1 mouse cellular context compared by ENCODE assay signal in the genomic region with DNA sequence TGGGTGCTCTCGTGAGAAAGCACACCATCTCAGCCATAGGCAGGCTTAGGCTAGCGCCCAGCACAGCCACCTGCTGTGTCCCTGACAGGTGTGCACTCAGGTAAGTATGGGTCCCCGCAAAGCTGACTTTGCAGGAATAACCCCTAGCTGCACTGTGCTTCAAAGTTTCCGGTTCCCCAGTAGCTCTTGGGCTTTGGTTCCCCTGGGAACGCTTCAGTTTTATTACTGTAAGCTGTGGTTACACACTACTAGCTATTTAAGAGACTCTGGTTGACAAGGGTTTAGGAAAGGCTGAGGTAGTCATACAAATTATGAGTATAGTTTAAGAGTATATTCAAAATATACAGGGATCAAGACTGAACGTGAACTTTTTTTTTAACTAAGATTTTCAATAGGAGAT.
TF ChIP-seq lines count a peak whose summit lies in the region.

No protein-coding gene starts in this region.

TF ChIP-seq in CH12.LX, 34 proteins besides CTCF, POLR2A, EP300 and RAD21 (continued from another document):
- TF ChIP-seq CHD1 (IDR thresholded peaks at IDR 0.05; ENCODE audit: low read depth, low read length) = no peak
TF ChIP-seq in CH12.LX: peak in this region for 3.
